Mouse (Mus musculus) neural tube, embryonic 13.5 days (tissue): ENCODE data around the gene Tbc1d22a. TPM values are rescaled to one million over a fixed set of nuclear protein-coding genes. Genes with fewer than 3 reads are reported as not detected.
"Not testable (repeated sequence)": the region's sequence is repeated elsewhere in the genome, so short reads cannot be mapped to it uniquely, and the experiment has no call there.

Source experiments
- ATAC-seq: fragments of 200-750 bp; cut with Nextera tagmentation; 2 replicates; pipeline ENCODE4 v1.8.0; 2017; ENCODE audit warnings: low read depth, mild to moderate bottlenecking, moderate TSS enrichment, moderate library complexity
- H3K27ac ChIP-seq: fragments of 300-500 bp; sonication (generic); replicated peaks from 2 replicates; pipeline ENCODE4 v1.5.1; 2015; ENCODE audit warnings: moderate library complexity, mild to moderate bottlenecking, inconsistent platforms
- H3K27me3 ChIP-seq: fragments of 300-500 bp; sonication (generic); 2 replicates; pipeline ENCODE4 v1.6.1; 2015; ENCODE audit warnings: mild to moderate bottlenecking, inconsistent platforms
- H3K36me3 ChIP-seq: fragments of 300-500 bp; sonication (generic); 2 replicates; pipeline ENCODE4 v1.6.1; 2015; ENCODE audit warnings: mild to moderate bottlenecking, inconsistent platforms
- H3K4me1 ChIP-seq: fragments of 300-500 bp; sonication (generic); replicated peaks from 2 replicates; pipeline ENCODE4 v1.6.1; 2015; ENCODE audit warnings: inconsistent platforms
- H3K4me2 ChIP-seq: fragments of 300-500 bp; sonication (generic); 2 replicates; pipeline ENCODE4 v1.6.1; 2015; ENCODE audit warnings: inconsistent platforms, mild to moderate bottlenecking, moderate library complexity
- H3K4me3 ChIP-seq: fragments of 300-500 bp; sonication (generic); 2 replicates; pipeline ENCODE4 v1.5.1; 2015; ENCODE audit warnings: mild to moderate bottlenecking, inconsistent platforms
- H3K9ac ChIP-seq: fragments of 300-500 bp; sonication (generic); 2 replicates; pipeline ENCODE4 v1.6.1; 2015; ENCODE audit warnings: moderate library complexity, mild to moderate bottlenecking, inconsistent platforms
- H3K9me3 ChIP-seq: fragments of 300-500 bp; sonication (generic); 2 replicates; pipeline ENCODE4 v1.6.1; 2016; ENCODE audit warnings: inconsistent platforms
- WGBS: fragments of 180-500 bp; shearing (Covaris S2); methylation state at CpG from one replicate; pipeline ENCODE4 v1.1.7; 2015; 5-methylcytosine and 5-hydroxymethylcytosine counted together
- polyA plus RNA-seq: library from polyadenylated mRNA; unstranded; fragments of >200 nt; fragmentation: Nextera tagmentation; extraction: Ambion mirVana; gene quantifications from 2 replicates; pipeline ENCODE4 v1.2.1, GENCODE M21; 2015

The Tbc1d22a gene
- polyA plus RNA-seq, 1 experiment from 2014 or later, result 12.4 TPM

- ATAC-seq, result no peak
- H3K27ac ChIP-seq, result no peak overlapping the region
- no peak overlapping the region for H3K4me2 ChIP-seq
- H3K27me3 ChIP-seq, result no peaks in the 10 kb centered on the region
- H3K9ac ChIP-seq, result no peak overlapping the region
- H3K36me3 ChIP-seq, result no peaks in the 10 kb centered on the region
- 75% methylated on average over 7 of the region's 7 CpGs for WGBS
- no peak overlapping the region for H3K4me3 ChIP-seq
- H3K4me1 ChIP-seq, result peaks cover 9% of the 10 kb centered on the region
- no peaks in the 10 kb centered on the region for H3K9me3 ChIP-seq
Measured at GRCm38 (mm10) chr15:86219534-86220228, 5.4 kb downstream of the Tbc1d22a start.

GRCm38 (mm10) chr15:86220229-86220630 lies 6.0 kb downstream of the Tbc1d22a start:
- Histone ChIP-seq H3K4me2 (no peak overlapping the region), H3K27ac (no peak overlapping the region), H3K4me1 (peaks cover 4% of the 10 kb centered on the region), H3K4me3 (no peak overlapping the region), H3K9me3 (no peaks in the 10 kb centered on the region), H3K36me3 (no peaks in the 10 kb centered on the region), H3K9ac (no peak overlapping the region), H3K27me3 (no peaks in the 10 kb centered on the region)
- 93% methylated on average over 5 of the region's 5 CpGs for WGBS
- ATAC-seq, result no peak

- Histone ChIP-seq H3K4me1 (no peaks in the 10 kb centered on the region), H3K4me2 (no peak overlapping the region), H3K9me3 (no peaks in the 10 kb centered on the region), H3K27ac (no peak overlapping the region), H3K9ac (no peak overlapping the region), H3K36me3 (no peaks in the 10 kb centered on the region), H3K27me3 (no peaks in the 10 kb centered on the region), H3K4me3 (no peak overlapping the region)
- 85% methylated on average over 4 of the region's 4 CpGs for WGBS
- no peak for ATAC-seq
Measured at GRCm38 (mm10) chr15:86220715-86221114, 6.5 kb downstream of the Tbc1d22a start.

- H3K4me2 ChIP-seq, result no peak overlapping the region
- no peaks in the 10 kb centered on the region for H3K4me1 ChIP-seq
- no peaks in the 10 kb centered on the region for H3K36me3 ChIP-seq
- WGBS, result 87% methylated on average over 4 of the region's 4 CpGs
- no peak overlapping the region for H3K4me3 ChIP-seq
- no peak overlapping the region for H3K9ac ChIP-seq
- ATAC-seq, result no peak
- H3K9me3 ChIP-seq, result no peaks in the 10 kb centered on the region
- no peaks in the 10 kb centered on the region for H3K27me3 ChIP-seq
- H3K27ac ChIP-seq, result no peak overlapping the region
Measured at GRCm38 (mm10) chr15:86221369-86221768, 7.1 kb downstream of the Tbc1d22a start.

- H3K36me3 ChIP-seq, H3K27me3 ChIP-seq, H3K4me1 ChIP-seq, ATAC-seq, H3K9me3 ChIP-seq, H3K4me3 ChIP-seq, H3K27ac ChIP-seq, H3K4me2 ChIP-seq, H3K9ac ChIP-seq: not testable (repeated sequence)
- WGBS, result 86% methylated on average over 11 of the region's 11 CpGs
Measured at GRCm38 (mm10) chr15:86221901-86222300, 7.6 kb downstream of the Tbc1d22a start.

- Histone ChIP-seq H3K4me3 (no peak overlapping the region), H3K36me3 (no peaks in the 10 kb centered on the region), H3K27ac (no peak overlapping the region), H3K9ac (no peak overlapping the region), H3K27me3 (no peaks in the 10 kb centered on the region), H3K9me3 (no peaks in the 10 kb centered on the region), H3K4me1 (no peaks in the 10 kb centered on the region), H3K4me2 (no peak overlapping the region)
- no peak for ATAC-seq
- 87% methylated on average over 7 of the region's 7 CpGs for whole genome bisulfite sequencing
Measured at GRCm38 (mm10) chr15:86224972-86225551, 10.8 kb downstream of the Tbc1d22a start.

- Histone ChIP-seq H3K4me2 (no peak overlapping the region), H3K4me3 (no peak overlapping the region), H3K36me3 (no peaks in the 10 kb centered on the region), H3K27ac (no peak overlapping the region), H3K4me1 (peaks cover under 1% of the 10 kb centered on the region; the same call in 1 of the 2 replicates), H3K9ac (no peak overlapping the region), H3K27me3 (no peaks in the 10 kb centered on the region), H3K9me3 (no peaks in the 10 kb centered on the region)
- no peak for ATAC-seq
- 80% methylated on average over 5 of the region's 5 CpGs for WGBS
Measured at GRCm38 (mm10) chr15:86226221-86226620, 12.0 kb downstream of the Tbc1d22a start.

GRCm38 (mm10) chr15:86226968-86227367 lies 12.7 kb downstream of the Tbc1d22a start:
- H3K27ac ChIP-seq, result no peak overlapping the region
- ATAC-seq, result no peak
- no peaks in the 10 kb centered on the region for H3K9me3 ChIP-seq
- no peaks in the 10 kb centered on the region for H3K36me3 ChIP-seq
- H3K4me1 ChIP-seq, result peaks cover 8% of the 10 kb centered on the region
- WGBS, result 81% methylated on average over 2 of the region's 2 CpGs
- H3K9ac ChIP-seq, result no peak overlapping the region
- H3K4me2 ChIP-seq, result no peak overlapping the region
- no peaks in the 10 kb centered on the region for H3K27me3 ChIP-seq
- no peak overlapping the region for H3K4me3 ChIP-seq

- Histone ChIP-seq H3K4me2 (no peak overlapping the region), H3K9me3 (no peaks in the 10 kb centered on the region), H3K4me3 (no peak overlapping the region), H3K9ac (no peak overlapping the region), H3K27me3 (no peaks in the 10 kb centered on the region), H3K4me1 (peaks cover 12% of the 10 kb centered on the region), H3K36me3 (no peaks in the 10 kb centered on the region), H3K27ac (no peak overlapping the region)
- whole genome bisulfite sequencing, result 44% methylated on average over 3 of the region's 3 CpGs
- ATAC-seq, result no peak
Measured at GRCm38 (mm10) chr15:86228186-86228585, 13.9 kb downstream of the Tbc1d22a start.

GRCm38 (mm10) chr15:86229088-86229487 lies 14.8 kb downstream of the Tbc1d22a start:
- Histone ChIP-seq H3K27ac (no peak overlapping the region), H3K36me3 (no peaks in the 10 kb centered on the region), H3K9me3 (no peaks in the 10 kb centered on the region), H3K27me3 (no peaks in the 10 kb centered on the region), H3K4me3 (no peak overlapping the region), H3K4me1 (peaks cover 12% of the 10 kb centered on the region), H3K9ac (no peak overlapping the region), H3K4me2 (no peak overlapping the region)
- ATAC-seq, result no peak
- 86% methylated on average over 8 of the region's 8 CpGs for WGBS

- Histone ChIP-seq H3K9ac (no peak overlapping the region), H3K36me3 (no peaks in the 10 kb centered on the region), H3K27ac (no peak overlapping the region), H3K4me2 (no peak overlapping the region), H3K27me3 (no peaks in the 10 kb centered on the region), H3K4me1 (peaks cover 12% of the 10 kb centered on the region), H3K4me3 (no peak overlapping the region), H3K9me3 (no peaks in the 10 kb centered on the region)
- ATAC-seq, result no peak
- 83% methylated on average over 11 of the region's 11 CpGs for WGBS
Measured at GRCm38 (mm10) chr15:86229623-86230022, 15.4 kb downstream of the Tbc1d22a start.

GRCm38 (mm10) chr15:86231170-86231569 lies 16.9 kb downstream of the Tbc1d22a start:
- no peak for ATAC-seq

More at GRCm38 (mm10) chr15:86231170-86231569, 16.9 kb downstream of the Tbc1d22a start:
- H3K9me3 ChIP-seq, result no peaks in the 10 kb centered on the region
- peaks cover 7% of the 10 kb centered on the region; the same call in 1 of the 2 replicates for H3K36me3 ChIP-seq
- H3K4me3 ChIP-seq, result no peak overlapping the region
- no peaks in the 10 kb centered on the region for H3K27me3 ChIP-seq
- no peak overlapping the region for H3K4me2 ChIP-seq
- H3K4me1 ChIP-seq, result peaks cover 12% of the 10 kb centered on the region
- H3K27ac ChIP-seq, result 0 out of 2 replicates have a peak overlapping the region, but pooled peaks have one; percentile 23
- WGBS, result 81% methylated on average over 1 of the region's 1 CpGs
- H3K9ac ChIP-seq, result no peak overlapping the region
